Mouse (Mus musculus) MEL (cell line): ENCODE data around the gene Creb3l2. TPM values are rescaled to one million over a fixed set of nuclear protein-coding genes. Genes with fewer than 3 reads are reported as not detected.

Source experiments
- DNase-seq: peaks from one replicate; pipeline ENCODE4 v3.0.0; 2011; ENCODE audit warnings: low read depth, low spot score
- H3K27ac ChIP-seq: 2 replicates; pipeline ENCODE4 v1.5.1; 2012; ENCODE audit warnings: low read depth, mild to moderate bottlenecking, control low read depth, low read length, moderate library complexity; ENCODE audit not compliant: control insufficient read depth
- H3K27me3 ChIP-seq, 2 experiments: fragments of 150-350 bp in 1 of 2; sonication (generic) in 1 of 2; 2 replicates each; pipeline ENCODE4 v1.6.1; 2012; ENCODE audit warnings: low read length in 2 of 2, mild to moderate bottlenecking in 2 of 2, improper control_type of control experiment in 1 of 2, moderate library complexity in 1 of 2; ENCODE audit not compliant: insufficient read depth in 2 of 2, control insufficient read depth in 1 of 2
- H3K36me3 ChIP-seq, 2 experiments: 2 replicates each; pipeline ENCODE4 v1.6.1; 2012 to 2014; ENCODE audit warnings: low read length in 2 of 2, improper control_type of control experiment in 1 of 2, inconsistent platforms in 1 of 2, mild to moderate bottlenecking in 1 of 2; ENCODE audit not compliant: insufficient read depth in 2 of 2, control insufficient read depth in 1 of 2
- H3K4me1 ChIP-seq, 2 experiments: fragments of 150-350 bp in 1 of 2; sonication (generic) in 1 of 2; 2 replicates each; pipeline ENCODE4 v1.6.1; 2012; ENCODE audit warnings: low read length in 2 of 2, improper control_type of control experiment in 1 of 2, mild to moderate bottlenecking in 1 of 2; ENCODE audit not compliant: insufficient read depth in 2 of 2, control insufficient read depth in 1 of 2
- H3K4me3 ChIP-seq, 2 experiments: fragments of 150-350 bp in 1 of 2; sonication (generic) in 1 of 2; 2 replicates each; pipeline ENCODE4 v1.5.1; 2012; ENCODE audit warnings: low read depth in 2 of 2, low read length in 2 of 2, mild to moderate bottlenecking in 2 of 2, moderate library complexity in 2 of 2, control low read depth in 1 of 2, improper control_type of control experiment in 1 of 2; ENCODE audit not compliant: control insufficient read depth in 1 of 2, insufficient read depth in 1 of 2
- H3K79me2 ChIP-seq: 2 replicates; pipeline ENCODE4 v1.6.1; 2012; ENCODE audit warnings: mild to moderate bottlenecking, low read length, moderate library complexity; ENCODE audit not compliant: control insufficient read depth, poor library complexity, insufficient read depth
- H3K9ac ChIP-seq: 2 replicates; pipeline ENCODE4 v1.6.1; 2012; ENCODE audit warnings: low read depth, mild to moderate bottlenecking, control low read depth, low read length, moderate library complexity; ENCODE audit not compliant: control insufficient read depth, poor library complexity, severe bottlenecking
- H3K9me3 ChIP-seq: fragments of 150-350 bp; sonication (generic); replicated peaks from 2 replicates; pipeline ENCODE4 v1.6.1; 2012; ENCODE audit warnings: mild to moderate bottlenecking, low read length, improper control_type of control experiment, moderate library complexity; ENCODE audit not compliant: insufficient read depth
- CHD1 ChIP-seq: IDR thresholded peaks from 2 replicates; pipeline ENCODE4 v1.6.1; 2012; ENCODE audit warnings: low read depth, mild to moderate bottlenecking, inconsistent platforms, low read length, improper control_type of control experiment
- CTCF ChIP-seq, 3 experiments: IDR thresholded peaks in 2 of 3; conservative IDR thresholded peaks in 1 of 3; 2 replicates each; pipeline ENCODE4 v1.5.1; 2011 to 2012; ENCODE audit warnings: low read length in 3 of 3, low read depth in 2 of 3, mild to moderate bottlenecking in 2 of 3, improper control_type of control experiment in 1 of 3, inconsistent platforms in 1 of 3, mixed read lengths in 1 of 3, moderate library complexity in 1 of 3; ENCODE audit not compliant: control insufficient read depth in 1 of 3, insufficient read depth in 1 of 3, poor library complexity in 1 of 3, severe bottlenecking in 1 of 3
- E2F4 ChIP-seq: IDR thresholded peaks from 2 replicates; pipeline ENCODE4 v1.6.1; 2011; ENCODE audit warnings: low read depth, low read length, improper control_type of control experiment, borderline replicate concordance
- ETS1 ChIP-seq: IDR thresholded peaks from 2 replicates; pipeline ENCODE4 v1.6.1; 2012; ENCODE audit warnings: low read depth, mild to moderate bottlenecking, inconsistent platforms, low read length, improper control_type of control experiment, moderate library complexity
- GABPA ChIP-seq: IDR thresholded peaks from 2 replicates; pipeline ENCODE4 v1.6.1; 2012; ENCODE audit warnings: low read depth, mild to moderate bottlenecking, inconsistent platforms, low read length, improper control_type of control experiment, moderate library complexity
- GATA1 ChIP-seq: IDR thresholded peaks from 2 replicates; pipeline ENCODE4 v1.6.1; 2011; ENCODE audit warnings: low read depth, low read length, improper control_type of control experiment
- HCFC1 ChIP-seq: IDR thresholded peaks from 2 replicates; pipeline ENCODE4 v1.6.1; 2012; ENCODE audit warnings: low read depth, mild to moderate bottlenecking, inconsistent platforms, low read length, improper control_type of control experiment, moderate library complexity
- MAFK ChIP-seq: IDR thresholded peaks from 2 replicates; pipeline ENCODE4 v1.6.1; 2011; ENCODE audit warnings: low read depth, mild to moderate bottlenecking, low read length, improper control_type of control experiment, borderline replicate concordance
- MAX ChIP-seq: IDR thresholded peaks from 2 replicates; pipeline ENCODE4 v1.6.1; 2011; ENCODE audit warnings: low read length, improper control_type of control experiment
- MAZ ChIP-seq: IDR thresholded peaks from 2 replicates; pipeline ENCODE4 v1.6.1; 2012; ENCODE audit warnings: low read depth, mild to moderate bottlenecking, inconsistent platforms, low read length, improper control_type of control experiment
- MEF2A ChIP-seq: IDR thresholded peaks from 2 replicates; pipeline ENCODE4 v1.6.1; 2014; ENCODE audit warnings: low read depth, mild to moderate bottlenecking, inconsistent platforms, low read length, improper control_type of control experiment; ENCODE audit not compliant: poor library complexity, insufficient replicate concordance, severe bottlenecking; ENCODE audit errors: extremely low read depth
- MXI1 ChIP-seq: IDR thresholded peaks from 2 replicates; pipeline ENCODE4 v1.6.1; 2011; ENCODE audit warnings: mild to moderate bottlenecking, low read depth, low read length, improper control_type of control experiment
- MYB ChIP-seq: IDR thresholded peaks from 2 replicates; pipeline ENCODE4 v1.6.1; 2011; ENCODE audit warnings: mild to moderate bottlenecking, low read depth, low read length, improper control_type of control experiment
- POLR2AphosphoS2 ChIP-seq: IDR thresholded peaks from 2 replicates; pipeline ENCODE4 v1.6.1; 2011; ENCODE audit warnings: low read length, improper control_type of control experiment
- RAD21 ChIP-seq: IDR thresholded peaks from 2 replicates; pipeline ENCODE4 v1.6.1; 2011; ENCODE audit warnings: mild to moderate bottlenecking, low read depth, low read length, improper control_type of control experiment
- RCOR1 ChIP-seq: IDR thresholded peaks from 2 replicates; pipeline ENCODE4 v1.6.1; 2012; ENCODE audit warnings: low read depth, mild to moderate bottlenecking, inconsistent platforms, low read length, improper control_type of control experiment
- SMC3 ChIP-seq: IDR thresholded peaks from 2 replicates; pipeline ENCODE4 v1.6.1; 2011; ENCODE audit warnings: low read depth, low read length, improper control_type of control experiment
- TAL1 ChIP-seq: IDR thresholded peaks from 2 replicates; pipeline ENCODE4 v1.6.1; 2012; ENCODE audit warnings: mild to moderate bottlenecking, inconsistent platforms, low read length, moderate library complexity, mixed read lengths
- TCF12 ChIP-seq: IDR thresholded peaks from 2 replicates; pipeline ENCODE4 v1.6.1; 2014; ENCODE audit warnings: low read depth, mild to moderate bottlenecking, inconsistent platforms, low read length, improper control_type of control experiment, moderate library complexity
- UBTF ChIP-seq: IDR thresholded peaks from 2 replicates; pipeline ENCODE4 v1.6.1; 2012; ENCODE audit warnings: low read depth, mild to moderate bottlenecking, inconsistent platforms, low read length, improper control_type of control experiment, moderate library complexity, borderline replicate concordance; ENCODE audit not compliant: insufficient read depth
- ZC3H11A ChIP-seq: IDR thresholded peaks from 2 replicates; pipeline ENCODE4 v1.6.1; 2012; ENCODE audit warnings: low read depth, mild to moderate bottlenecking, inconsistent platforms, low read length, improper control_type of control experiment
- ZKSCAN1 ChIP-seq: IDR thresholded peaks from 2 replicates; pipeline ENCODE4 v1.6.1; 2012; ENCODE audit warnings: low read depth, mild to moderate bottlenecking, inconsistent platforms, low read length, improper control_type of control experiment, moderate library complexity
- ZMIZ1 ChIP-seq: IDR thresholded peaks from 2 replicates; pipeline ENCODE4 v1.6.1; 2012; ENCODE audit warnings: low read depth, mild to moderate bottlenecking, inconsistent platforms, low read length, improper control_type of control experiment, moderate library complexity
- ZNF384 ChIP-seq: IDR thresholded peaks from 2 replicates; pipeline ENCODE4 v1.6.1; 2012; ENCODE audit warnings: low read depth, mild to moderate bottlenecking, inconsistent platforms, low read length, improper control_type of control experiment
- polyA plus RNA-seq, 2 experiments: library from polyadenylated mRNA; stranded (reverse) in 1 of 2; unstranded in 1 of 2; fragments of >175 nt in 1 of 2; fragments of >200 nt in 1 of 2; gene quantifications; 2 replicates each; pipeline versions ENCODE4 v1.2.1 to v1.2.4; 2012; ENCODE audit warnings: low replicate concordance in 2 of 2, low read depth in 1 of 2; ENCODE audit not compliant: insufficient read length in 2 of 2, insufficient read depth in 1 of 2, missing spikeins in 1 of 2
- total RNA-seq: library from RNA; depleted of rRNA; stranded (reverse); fragments of 300-350 nt; gene quantifications from 2 replicates; pipeline ENCODE4 v1.2.3, GENCODE M21; 2012

The Creb3l2 gene
- total and polyA plus RNA-seq, 3 experiments: not detected

DNA sequence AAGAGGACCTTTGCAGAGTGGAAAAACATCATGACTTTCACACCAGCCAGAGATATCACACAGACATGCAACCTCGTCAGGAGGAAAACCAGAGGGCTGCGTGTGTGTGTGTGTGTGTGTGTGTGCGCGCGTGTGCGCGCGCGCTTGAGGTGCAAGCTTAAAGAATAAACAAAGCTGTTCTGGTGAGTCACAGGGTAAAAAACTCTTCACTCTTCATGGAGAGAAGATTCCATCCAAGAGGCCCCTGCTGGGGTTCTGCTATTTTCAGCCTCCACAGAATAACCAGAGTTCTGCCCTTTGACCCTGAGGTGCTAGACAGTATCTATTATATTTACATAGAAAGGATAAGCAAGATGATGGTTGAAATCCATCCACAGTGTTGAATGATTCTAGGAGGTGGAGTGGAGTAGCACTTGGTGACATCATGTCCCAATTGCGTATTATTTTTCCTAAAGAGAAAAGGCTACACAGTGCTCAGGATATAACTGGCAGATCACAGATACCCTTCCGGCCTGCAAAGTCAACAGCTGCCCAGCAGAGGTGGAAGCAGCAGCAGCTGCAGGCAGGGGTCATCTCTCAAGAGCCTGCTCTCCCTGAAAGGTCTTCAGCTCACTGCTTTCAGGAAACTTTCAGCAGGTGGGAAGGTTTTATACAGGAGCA is 41.0 kb downstream of the Creb3l2 start:
- TF ChIP-seq ZKSCAN1 (no peak), MEF2A (no peak), POLR2AphosphoS2 (no peak), MYB (no peak), SMC3 (no peak), MXI1 (no peak), HCFC1 (no peak)
- TF ChIP-seq, all 39 proteins: peak for 0
- H3K27ac ChIP-seq: no peak overlapping the region
- no peaks in the 10 kb centered on the region for H3K4me1 ChIP-seq

DNA sequence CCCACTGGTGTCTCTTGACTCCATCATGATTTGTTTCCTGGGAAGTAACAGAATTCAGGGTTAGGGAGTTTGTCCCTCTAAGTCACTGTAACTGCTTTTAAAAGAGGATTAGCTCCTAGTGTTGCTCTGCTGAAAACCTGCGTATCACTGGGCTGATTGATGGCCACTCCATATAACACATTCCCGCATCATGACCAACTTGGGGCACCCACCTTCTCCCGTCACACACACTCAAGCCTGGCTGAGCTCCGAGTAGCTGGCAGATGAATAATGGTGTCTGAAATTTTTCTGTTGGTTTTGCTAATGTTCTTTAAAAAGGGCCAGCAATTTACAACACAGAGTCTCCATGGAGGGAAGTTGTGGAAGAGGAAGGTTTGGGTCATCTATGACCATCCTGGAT is 41.8 kb downstream of the Creb3l2 start:
- H3K27ac ChIP-seq: no peak overlapping the region
- no peaks in the 10 kb centered on the region for H3K9me3 ChIP-seq
- TF ChIP-seq ETS1: no peak
- no peak overlapping the region for H3K9ac ChIP-seq
- H3K27me3 ChIP-seq: no peaks in the 10 kb centered on the region
- no peaks in the 10 kb centered on the region for H3K4me1 ChIP-seq
- H3K79me2 ChIP-seq: no peaks in the 10 kb centered on the region
- DNase-seq: no peak
- H3K4me3 ChIP-seq: no peak overlapping the region
- no peaks in the 10 kb centered on the region for H3K36me3 ChIP-seq

More for the DNA sequence above, 41.0 kb downstream of the Creb3l2 start:
- Histone ChIP-seq H3K4me3 (no peak overlapping the region), H3K9me3 (no peaks in the 10 kb centered on the region), H3K27me3 (no peaks in the 10 kb centered on the region), H3K9ac (no peak overlapping the region), H3K79me2 (no peaks in the 10 kb centered on the region), H3K36me3 (no peaks in the 10 kb centered on the region)
- no peak for DNase-seq

DNA sequence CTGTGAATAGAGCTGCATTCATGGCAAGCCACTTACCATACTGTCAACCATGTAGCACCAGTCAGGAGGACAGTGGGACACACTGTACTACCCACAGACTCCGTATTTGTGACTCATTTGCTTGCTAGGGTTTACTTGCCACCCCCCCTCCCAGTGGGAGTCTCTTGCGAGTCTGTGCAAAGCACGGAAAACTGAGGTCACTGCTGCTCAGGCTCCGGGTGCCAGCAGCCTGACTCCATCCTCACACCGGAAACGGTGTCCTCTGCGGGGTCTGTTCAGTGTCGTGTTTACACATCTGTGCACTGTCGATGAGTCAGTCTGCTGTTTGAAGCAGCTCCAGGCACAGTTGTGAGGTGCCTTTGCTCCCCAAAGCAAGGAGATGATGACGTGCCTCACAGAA is 43.0 kb downstream of the Creb3l2 start:
- Histone ChIP-seq H3K27ac (no peak overlapping the region), H3K4me3 (no peak overlapping the region), H3K36me3 (no peaks in the 10 kb centered on the region), H3K27me3 (no peaks in the 10 kb centered on the region), H3K9ac (no peak overlapping the region), H3K79me2 (no peaks in the 10 kb centered on the region), H3K9me3 (no peaks in the 10 kb centered on the region), H3K4me1 (no peaks in the 10 kb centered on the region)
- no peak for DNase-seq
- TF ChIP-seq UBTF (no peak), CTCF (IDR thresholded peaks at IDR 0.05 in 2 of 3, conservative IDR thresholded peaks at IDR 0.05 in 1 of 3; ENCODE audit: control insufficient read depth in 1 of 3, insufficient read depth in 1 of 3, low read depth in 2 of 3, low read length in 3 of 3, poor library complexity in 1 of 3, severe bottlenecking in 1 of 3) (no peak), MAFK (no peak), GATA1 (no peak), MEF2A (no peak), RCOR1 (no peak), E2F4 (no peak), ZC3H11A (no peak), TAL1 (no peak), TCF12 (no peak), RAD21 (no peak), ZMIZ1 (no peak), GABPA (no peak), ZKSCAN1 (no peak), MAX (no peak), CHD1 (no peak), ZNF384 (no peak), MAZ (no peak)
